Mouse (Mus musculus): Measurements from ENCODE around the gene Slc22a17. TPM values are rescaled to one million over a fixed set of nuclear protein-coding genes. Genes with fewer than 3 reads are reported as not detected.
A peak's percentile ranks its signal among the peaks of the same experiment; 100 is the strongest.

Gene Slc22a17
- polyA plus RNA-seq, 1 experiment from 2014 or later = 229 TPM

DNA sequence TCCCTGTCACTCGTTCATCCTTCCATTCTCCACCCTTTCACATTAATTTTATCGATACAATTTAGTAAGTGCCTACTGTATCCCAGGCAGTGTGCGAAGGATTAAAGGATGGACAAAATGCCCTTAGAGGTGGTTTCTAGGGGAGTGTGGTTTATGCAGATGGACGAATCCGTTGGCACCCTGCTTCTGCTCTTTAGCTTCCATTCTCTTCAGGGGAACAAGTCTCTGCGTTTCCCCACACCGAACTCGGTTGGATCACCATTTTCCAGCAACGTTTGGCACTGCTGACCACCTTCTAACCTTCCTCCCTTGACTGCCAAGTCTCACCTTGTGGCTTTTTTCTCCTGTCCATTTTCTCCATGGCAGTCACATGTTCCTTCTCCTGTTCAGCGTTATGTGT lies 411 bp upstream of the Slc22a17 start:
- peak; percentile 41 for ATAC-seq (replicated peaks)
- peaks cover 3% of the 10 kb centered on the region; the same call in 1 of the 2 replicates for H3K36me3 ChIP-seq (replicated peaks)
- H3K4me1 ChIP-seq = peaks cover 43% of the 10 kb centered on the region
- peak overlapping the region; percentile 99 for H3K9ac ChIP-seq
- peak overlapping the region; percentile 96 for H3K27ac ChIP-seq
- H3K9me3 ChIP-seq = no peaks in the 10 kb centered on the region
- H3K27me3 ChIP-seq (replicated peaks) = no peaks in the 10 kb centered on the region
- WGBS = 16% methylated on average over 10 of the region's 10 CpGs
- peak overlapping the region; percentile 91 for H3K4me2 ChIP-seq
- peak overlapping the region; percentile 99 for H3K4me3 ChIP-seq

DNA sequence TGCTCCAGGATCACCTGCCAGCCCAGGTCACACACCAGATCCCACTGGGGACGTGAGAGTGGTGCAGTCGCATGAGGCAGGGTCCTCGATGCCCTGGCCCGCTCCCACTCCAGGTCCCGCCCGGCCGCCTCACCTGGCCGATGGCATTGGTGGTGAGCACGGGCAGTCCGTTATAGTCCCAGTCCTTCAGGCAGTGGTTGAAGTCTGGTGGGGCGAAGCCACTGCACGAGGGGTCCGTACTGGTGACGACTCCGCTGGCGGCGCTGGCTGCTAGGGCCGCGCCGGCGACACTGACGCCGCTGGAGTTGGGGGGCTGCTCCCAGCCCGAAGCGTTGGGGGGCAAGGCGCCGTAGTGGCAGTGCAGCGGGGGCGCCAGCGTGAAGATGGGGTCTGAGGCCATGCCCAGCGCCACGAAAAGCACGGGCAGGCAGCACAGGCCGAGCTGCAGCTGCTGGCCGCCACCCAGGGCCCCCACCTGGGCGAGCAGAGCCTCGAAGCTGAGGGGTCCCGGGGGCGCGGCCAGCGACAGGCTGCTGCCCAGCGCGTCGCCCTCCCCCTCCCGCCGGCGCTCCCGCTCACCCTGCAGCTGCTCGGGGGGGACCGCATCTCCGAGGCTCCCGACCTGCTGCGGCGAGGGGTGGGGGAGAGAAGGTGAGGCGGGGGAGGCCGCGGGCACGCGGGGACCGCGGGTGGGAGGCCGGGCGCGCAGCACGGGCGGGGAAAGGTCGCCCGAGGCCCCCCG lies 652 bp downstream of the Slc22a17 start:
- 3% methylated on average over 53 of the region's 69 CpGs for WGBS

DNA sequence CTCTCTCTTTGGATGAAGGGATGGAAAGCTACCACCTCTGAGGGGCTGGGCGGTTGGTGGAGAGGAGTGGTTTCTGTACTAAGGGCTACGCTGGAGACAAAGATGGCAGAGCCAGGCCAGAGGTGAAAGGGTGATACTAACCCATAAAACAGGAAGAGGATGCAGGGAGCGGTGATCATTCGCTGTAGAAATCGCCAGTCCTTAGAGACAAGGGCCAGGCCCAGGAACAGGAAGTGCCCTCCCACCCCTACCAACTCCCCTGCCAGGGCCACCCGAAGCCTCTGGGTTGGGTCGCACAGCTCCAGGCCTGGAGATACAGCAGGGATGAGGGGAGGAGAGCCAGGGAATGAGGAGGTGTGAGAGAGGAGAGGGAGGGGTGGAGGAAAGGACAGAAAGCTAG lies 4.2 kb downstream of the Slc22a17 start:
- Histone ChIP-seq H3K9ac (no peak overlapping the region), H3K4me2 (no peak overlapping the region), H3K4me3 (no peak overlapping the region), H3K36me3 (replicated peaks) (peaks cover 33% of the 10 kb centered on the region), H3K27ac (no peak overlapping the region), H3K27me3 (replicated peaks) (no peaks in the 10 kb centered on the region), H3K9me3 (no peaks in the 10 kb centered on the region), H3K4me1 (peaks cover 42% of the 10 kb centered on the region)
- 97% methylated on average over 7 of the region's 7 CpGs for WGBS
- no peak for ATAC-seq (replicated peaks)

More for the DNA sequence above, 652 bp downstream of the Slc22a17 start:
- ATAC-seq (replicated peaks) = peak; percentile 69
- peak overlapping the region; percentile 99 for H3K4me3 ChIP-seq
- H3K9ac ChIP-seq = peak overlapping the region; percentile 99
- H3K27ac ChIP-seq = peak overlapping the region; percentile 96
- peaks cover 45% of the 10 kb centered on the region for H3K4me1 ChIP-seq
- H3K36me3 ChIP-seq (replicated peaks) = peaks cover 13% of the 10 kb centered on the region
- H3K4me2 ChIP-seq = peak overlapping the region; percentile 91
- no peaks in the 10 kb centered on the region for H3K27me3 ChIP-seq (replicated peaks)
- no peaks in the 10 kb centered on the region for H3K9me3 ChIP-seq

DNA sequence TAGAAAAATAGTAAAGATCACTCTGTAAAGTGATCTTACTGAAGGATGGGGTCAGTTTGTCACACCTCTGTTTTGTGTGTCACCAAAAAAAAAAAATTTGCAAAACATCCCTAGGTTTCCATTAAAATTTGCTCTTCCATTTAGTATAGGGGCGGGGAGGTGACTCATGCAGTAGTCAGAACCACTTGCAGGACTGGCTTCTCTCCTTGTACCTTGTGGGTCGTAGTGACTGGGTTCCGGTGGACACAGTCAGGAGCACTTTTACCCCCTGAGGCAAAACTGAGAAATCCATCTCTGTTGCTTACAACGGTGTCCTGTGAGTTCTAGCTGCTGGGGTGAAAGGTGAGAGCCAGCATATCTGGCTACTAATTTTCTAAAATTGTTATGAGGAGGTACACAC lies 9.3 kb downstream of the Slc22a17 start:
- Histone ChIP-seq H3K9me3 (no peaks in the 10 kb centered on the region), H3K36me3 (replicated peaks) (peaks cover 33% of the 10 kb centered on the region), H3K4me3 (no peak overlapping the region), H3K4me1 (peaks cover 3% of the 10 kb centered on the region; the same call in 1 of the 2 replicates), H3K9ac (no peak overlapping the region), H3K27me3 (replicated peaks) (no peaks in the 10 kb centered on the region), H3K4me2 (no peak overlapping the region), H3K27ac (no peak overlapping the region)
- ATAC-seq (replicated peaks) = no peak
- 95% methylated on average over 4 of the region's 4 CpGs for WGBS

DNA sequence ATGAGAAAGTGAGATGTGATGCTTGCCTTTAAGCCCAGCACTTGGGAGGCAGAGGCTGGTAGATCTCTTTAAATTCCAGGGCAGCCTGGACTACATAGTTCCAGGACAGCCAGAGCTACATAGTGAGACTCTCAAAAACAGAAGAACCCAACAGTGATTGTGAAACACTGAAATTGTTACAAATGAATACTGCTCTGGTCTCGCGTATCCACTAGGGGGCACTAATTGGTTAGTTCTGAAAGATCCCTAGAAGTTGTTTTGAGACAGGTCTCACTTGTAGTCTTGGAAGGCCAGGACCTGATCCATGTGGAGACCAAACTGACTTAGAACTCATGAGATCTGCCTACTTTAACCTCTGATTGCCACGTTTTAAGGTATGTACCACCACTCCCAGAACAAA lies 12.5 kb downstream of the Slc22a17 start:
- whole genome bisulfite sequencing = under 1% methylated on average over 3 of the region's 3 CpGs
- peaks cover 12% of the 10 kb centered on the region for H3K4me1 ChIP-seq

DNA sequence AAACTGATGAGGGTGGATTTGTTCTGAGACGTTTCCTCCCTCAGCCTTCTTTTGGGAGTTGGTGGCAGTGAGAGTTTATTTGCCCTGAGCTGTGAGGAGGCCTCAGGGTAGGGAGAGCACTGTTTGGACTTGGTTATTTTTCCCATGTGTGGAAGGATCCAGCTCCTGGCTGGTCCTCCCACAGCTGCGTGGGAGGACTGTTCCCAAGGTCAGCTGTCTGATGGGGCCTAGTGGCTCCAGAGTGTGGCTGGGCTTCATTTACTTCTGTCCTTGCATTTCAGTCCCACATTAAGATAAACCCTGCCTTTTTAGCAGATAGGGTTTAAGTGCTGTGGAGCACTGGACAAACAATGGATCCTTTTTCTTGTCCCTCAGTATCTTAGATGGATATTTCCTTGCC lies 15.5 kb downstream of the Slc22a17 start:
- no peak overlapping the region for H3K27ac ChIP-seq
- H3K9ac ChIP-seq = no peak overlapping the region
- no peaks in the 10 kb centered on the region for H3K9me3 ChIP-seq
- no peak for ATAC-seq (replicated peaks)
- H3K4me1 ChIP-seq = peaks cover 20% of the 10 kb centered on the region
- 73% methylated on average over 2 of the region's 2 CpGs for WGBS
- no peaks in the 10 kb centered on the region for H3K27me3 ChIP-seq (replicated peaks)
- H3K4me3 ChIP-seq = no peak overlapping the region
- peaks cover 17% of the 10 kb centered on the region for H3K36me3 ChIP-seq (replicated peaks)
- no peak overlapping the region for H3K4me2 ChIP-seq

More for the DNA sequence above, 12.5 kb downstream of the Slc22a17 start:
- ATAC-seq (replicated peaks) = peak; percentile 71
- Histone ChIP-seq H3K9me3 (no peaks in the 10 kb centered on the region), H3K4me3 (no peak overlapping the region), H3K27ac (peak overlapping the region; percentile 53; the same call in 1 of the 2 replicates), H3K36me3 (replicated peaks) (peaks cover 22% of the 10 kb centered on the region), H3K4me2 (no peak overlapping the region), H3K9ac (no peak overlapping the region), H3K27me3 (replicated peaks) (no peaks in the 10 kb centered on the region)

DNA sequence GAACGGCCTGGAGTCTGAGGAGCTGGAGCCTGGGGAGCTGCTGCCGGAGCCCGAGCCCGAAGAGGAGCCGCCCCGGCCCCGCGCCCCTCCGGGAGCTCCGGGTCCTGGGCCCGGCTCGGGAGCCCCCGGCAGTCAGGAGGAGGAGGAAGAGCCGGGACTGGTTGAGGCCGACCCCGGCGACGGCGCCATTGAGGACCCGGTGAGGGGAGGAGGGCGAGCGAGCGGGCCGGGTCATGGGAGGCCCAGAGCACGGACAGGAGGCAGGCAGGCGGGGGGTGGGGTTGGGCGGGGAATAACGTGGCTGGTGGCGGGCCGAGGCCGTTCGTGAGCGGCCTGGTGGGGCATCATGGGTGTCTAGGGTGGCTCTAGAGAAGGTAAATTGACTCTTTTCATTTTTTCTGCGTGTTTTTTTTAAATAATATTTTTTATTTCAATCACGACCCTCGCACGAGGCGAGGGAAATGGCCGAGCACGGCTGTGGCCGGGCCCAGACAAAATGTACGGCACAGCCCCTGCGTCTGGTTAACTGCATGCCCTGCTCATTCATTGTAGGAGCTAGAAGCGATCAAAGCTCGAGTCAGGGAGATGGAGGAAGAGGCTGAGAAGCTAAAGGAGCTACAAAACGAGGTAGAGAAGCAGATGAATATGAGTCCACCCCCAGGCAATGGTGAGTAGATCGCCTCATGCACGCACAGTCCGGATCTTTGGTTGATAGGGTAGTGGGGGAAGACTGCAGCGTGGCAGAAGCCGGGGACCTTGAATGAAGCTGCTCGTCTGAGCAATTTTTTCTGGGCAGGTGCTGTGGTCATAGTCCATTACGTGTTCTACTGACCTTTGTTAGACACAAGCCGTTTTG lies 18.4 kb downstream of the Slc22a17 start:
- Histone ChIP-seq H3K27ac (peak overlapping the region; percentile 87), H3K27me3 (replicated peaks) (no peaks in the 10 kb centered on the region), H3K4me3 (peak overlapping the region; percentile 53), H3K4me2 (peak overlapping the region; percentile 62), H3K9me3 (no peaks in the 10 kb centered on the region), H3K4me1 (peaks cover 20% of the 10 kb centered on the region), H3K9ac (peak overlapping the region; percentile 69), H3K36me3 (replicated peaks) (peaks cover 17% of the 10 kb centered on the region)
- WGBS = 1% methylated on average over 50 of the region's 54 CpGs
- ATAC-seq (replicated peaks) = peak; percentile 59

DNA sequence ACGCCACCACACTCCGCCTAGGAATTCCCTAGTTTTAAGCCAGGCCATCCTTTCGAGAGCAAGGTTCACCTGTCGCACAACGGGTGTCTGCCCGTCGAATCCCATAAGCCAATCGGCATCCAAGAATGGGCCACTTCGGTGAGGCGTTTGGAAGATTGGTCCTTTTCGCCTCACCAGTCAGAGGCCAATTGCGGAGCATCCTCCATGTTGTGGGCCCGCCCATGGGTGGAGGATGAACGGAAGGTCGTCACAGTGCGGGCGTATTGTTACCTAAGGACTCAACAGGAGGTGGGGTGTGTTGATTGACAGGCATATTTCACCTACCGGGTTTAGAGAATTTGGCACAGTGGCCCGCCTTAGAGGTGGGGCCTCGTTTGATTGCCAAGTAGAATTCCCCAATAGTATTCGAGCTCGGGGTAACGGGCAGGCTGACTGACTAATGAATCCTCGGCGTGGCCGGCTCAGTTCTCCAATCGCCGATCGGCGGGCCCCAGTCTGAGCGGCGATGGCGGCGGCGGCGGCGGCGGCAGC lies 19.2 kb downstream of the Slc22a17 start:
- Histone ChIP-seq H3K27ac (peak overlapping the region; percentile 87), H3K4me1 (peaks cover 20% of the 10 kb centered on the region), H3K36me3 (replicated peaks) (peaks cover 17% of the 10 kb centered on the region), H3K9ac (peak overlapping the region; percentile 69), H3K27me3 (replicated peaks) (no peaks in the 10 kb centered on the region), H3K9me3 (no peaks in the 10 kb centered on the region), H3K4me2 (peak overlapping the region; percentile 49), H3K4me3 (peak overlapping the region; percentile 53)
- under 1% methylated on average over 38 of the region's 38 CpGs for WGBS
- peak; percentile 99 for ATAC-seq (replicated peaks)

DNA sequence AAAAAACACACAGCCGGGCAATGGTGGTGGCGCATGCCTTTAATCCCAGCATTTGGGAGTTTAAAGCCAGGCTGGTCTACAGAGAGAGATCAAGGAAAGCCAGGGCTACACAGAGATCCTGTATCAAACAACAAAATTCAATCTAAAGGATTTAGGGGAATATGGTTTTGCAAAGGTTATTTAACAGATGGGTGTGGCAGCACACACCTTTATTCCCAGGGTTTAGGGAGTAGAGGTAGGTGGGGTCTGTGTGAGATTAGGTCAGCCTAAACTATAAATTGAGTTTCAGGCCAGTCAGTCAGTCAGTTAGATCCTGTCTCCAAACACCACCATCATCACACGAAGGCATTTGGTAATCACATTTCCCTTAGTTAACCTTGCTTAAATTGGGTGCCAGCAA lies 20.7 kb downstream of the Slc22a17 start, which contains the start of gene Pabpn1:
Gene Pabpn1, plus strand, starts transcription at position 301 of the 400 bp plus-strand sequence.
- Histone ChIP-seq H3K4me2 (peak within 1 kb of the TSS; percentile 49), H3K4me3 (peak within 1 kb of the TSS; percentile 53), H3K4me1 (peaks cover 20% of the 10 kb centered on the region), H3K36me3 (replicated peaks) (peaks cover 14% of the 10 kb centered on the region), H3K9ac (no peak within 1 kb of the TSS), H3K27me3 (replicated peaks) (no peaks in the 10 kb centered on the region), H3K9me3 (no peaks in the 10 kb centered on the region), H3K27ac (peak within 1 kb of the TSS; percentile 83)
- ATAC-seq (replicated peaks) = no peak
- WGBS = 93% methylated on average over 3 of the region's 3 CpGs

DNA sequence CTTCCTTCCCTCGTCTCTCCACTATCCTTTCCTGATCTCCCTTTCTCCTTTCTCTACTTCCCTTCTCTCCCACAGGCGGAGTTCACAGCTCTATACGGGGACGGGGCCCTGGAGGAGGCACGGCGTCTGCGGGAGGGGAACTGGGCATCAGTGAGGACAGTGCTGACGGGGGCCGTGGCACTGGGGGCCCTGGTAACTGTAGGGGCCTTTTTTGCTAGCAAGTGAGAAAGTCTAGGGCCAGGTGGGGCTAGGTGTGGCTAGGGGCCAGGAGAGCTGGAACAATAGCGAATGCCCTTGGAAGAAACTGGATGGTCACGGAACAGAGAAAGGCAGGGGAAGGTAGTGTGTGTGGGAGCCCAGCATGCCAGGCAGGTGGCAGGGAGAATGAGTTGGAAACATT lies 27.6 kb downstream of the Slc22a17 start:
- no peak for ATAC-seq (replicated peaks)
- Histone ChIP-seq H3K4me2 (peak overlapping the region; percentile 85), H3K4me3 (no peak overlapping the region), H3K27ac (no peak overlapping the region), H3K36me3 (replicated peaks) (no peaks in the 10 kb centered on the region), H3K9me3 (no peaks in the 10 kb centered on the region), H3K9ac (peak overlapping the region; percentile 6; the same call in 1 of the 2 replicates), H3K27me3 (replicated peaks) (no peaks in the 10 kb centered on the region), H3K4me1 (peaks cover 27% of the 10 kb centered on the region)
- 93% methylated on average over 11 of the region's 11 CpGs for WGBS

DNA sequence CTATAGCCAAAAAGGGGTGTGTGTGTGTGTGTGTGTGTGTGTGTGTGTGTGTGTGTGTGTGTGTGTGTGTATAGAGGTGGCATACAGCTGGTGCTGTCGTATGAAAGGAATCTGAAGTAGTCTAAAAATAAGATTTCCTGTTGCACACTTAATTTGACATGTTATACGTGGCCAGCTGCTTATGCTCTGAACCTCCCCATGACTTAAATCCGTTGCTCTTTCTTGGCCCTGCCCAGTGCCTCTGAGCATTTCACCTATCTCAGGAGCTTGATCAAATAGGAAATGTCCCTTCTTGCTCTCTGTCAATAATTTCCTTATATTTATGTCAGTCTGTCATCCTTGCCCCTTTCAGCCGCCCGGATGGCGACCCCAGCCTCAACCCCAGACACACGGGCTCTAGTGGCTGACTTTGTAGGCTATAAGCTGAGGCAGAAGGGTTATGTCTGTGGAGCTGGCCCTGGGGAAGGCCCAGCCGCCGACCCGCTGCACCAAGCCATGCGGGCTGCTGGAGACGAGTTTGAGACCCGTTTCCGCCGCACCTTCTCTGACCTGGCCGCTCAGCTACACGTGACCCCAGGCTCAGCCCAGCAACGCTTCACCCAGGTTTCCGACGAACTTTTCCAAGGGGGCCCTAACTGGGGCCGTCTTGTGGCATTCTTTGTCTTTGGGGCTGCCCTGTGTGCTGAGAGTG lies 28.8 kb downstream of the Slc22a17 start:
- peak; percentile 32 for ATAC-seq (replicated peaks)
- Histone ChIP-seq H3K4me1 (peaks cover 27% of the 10 kb centered on the region), H3K27ac (peak overlapping the region; percentile 90), H3K9me3 (no peaks in the 10 kb centered on the region), H3K27me3 (replicated peaks) (no peaks in the 10 kb centered on the region), H3K4me3 (peak overlapping the region; percentile 80), H3K4me2 (peak overlapping the region; percentile 85), H3K9ac (peak overlapping the region; percentile 89), H3K36me3 (replicated peaks) (no peaks in the 10 kb centered on the region)
- WGBS = 29% methylated on average over 21 of the region's 21 CpGs

Data from midbrain, embryonic 15.5 days (tissue).